In genomic region chr9:106129072-106129471, GRCm38 (mm10) we compare ENCODE assay signal across 27 mouse cellular contexts. TPM values are rescaled to one million over a fixed set of nuclear protein-coding genes. Genes with fewer than 3 reads are reported as not detected.
DNase-seq lines count a peak whose midpoint lies in the region; ATAC-seq lines count a peak whose summit lies in the region.
"Had no signal": no experiment of that assay in that cellular context is flagged by ENCODE, and none has a peak within 500 bp of the region (broad histone marks: within the 10 kb centered on the region; RNA-seq: fewer than 3 reads in every experiment).

No protein-coding gene starts in this region.

- H3K9ac ChIP-seq in forebrain, embryonic 13.5 days: no peak overlapping the region
- H3K9ac ChIP-seq in midbrain, embryonic 12.5 days (replicated peaks): no peak overlapping the region
- no peak overlapping the region for H3K9ac ChIP-seq in midbrain, embryonic 14.5 days (replicated peaks; ENCODE audit: low read length)
- no peak overlapping the region for H3K9ac ChIP-seq in embryonic facial prominence, embryonic 15.5 days
- H3K9ac ChIP-seq: embryonic facial prominence, embryonic 13.5 days; heart, embryonic 15.5 days; hindbrain, embryonic 15.5 days had no signal

- no peaks in the 10 kb centered on the region for H3K27me3 ChIP-seq in forebrain, embryonic 10.5 days (ENCODE audit: poor library complexity, severe bottlenecking)
- no peaks in the 10 kb centered on the region for H3K27me3 ChIP-seq in forebrain, embryonic 13.5 days
- no peaks in the 10 kb centered on the region for H3K27me3 ChIP-seq in midbrain, embryonic 12.5 days
- no peaks in the 10 kb centered on the region for H3K27me3 ChIP-seq in midbrain, embryonic 14.5 days (ENCODE audit: control insufficient read depth, insufficient read depth, low read length)
- no peaks in the 10 kb centered on the region for H3K27me3 ChIP-seq in embryonic facial prominence, embryonic 15.5 days
- H3K27me3 ChIP-seq: embryonic facial prominence, embryonic 13.5 days; heart, embryonic 15.5 days; hindbrain, embryonic 15.5 days; Patski had no signal

- peaks cover 36% of the 10 kb centered on the region for H3K4me1 ChIP-seq in forebrain, embryonic 10.5 days
- H3K4me1 ChIP-seq in forebrain, embryonic 13.5 days: peaks cover 32% of the 10 kb centered on the region
- peaks cover 24% of the 10 kb centered on the region for H3K4me1 ChIP-seq in midbrain, embryonic 12.5 days
- H3K4me1 ChIP-seq in midbrain, embryonic 14.5 days (ENCODE audit: control insufficient read depth, insufficient read depth, low read length): peaks cover 24% of the 10 kb centered on the region
- no peaks in the 10 kb centered on the region for H3K4me1 ChIP-seq in embryonic facial prominence, embryonic 15.5 days
- H3K4me1 ChIP-seq: heart, embryonic 15.5 days had no signal

- H3K27ac ChIP-seq in forebrain, embryonic 10.5 days: peak overlapping the region; percentile 94
- H3K27ac ChIP-seq in forebrain, embryonic 13.5 days: no peak overlapping the region
- peak overlapping the region; percentile 97; the same call in 1 of the 2 replicates for H3K27ac ChIP-seq in midbrain, embryonic 12.5 days (replicated peaks)
- no peak overlapping the region for H3K27ac ChIP-seq in midbrain, embryonic 14.5 days (replicated peaks; ENCODE audit: low read depth, low read length)
- H3K27ac ChIP-seq in embryonic facial prominence, embryonic 15.5 days (replicated peaks): no peak overlapping the region
- H3K27ac ChIP-seq: embryonic facial prominence, embryonic 13.5 days; heart, embryonic 15.5 days; hindbrain, embryonic 15.5 days had no signal

- no peaks in the 10 kb centered on the region for H3K36me3 ChIP-seq in forebrain, embryonic 10.5 days (replicated peaks)
- no peaks in the 10 kb centered on the region for H3K36me3 ChIP-seq in forebrain, embryonic 13.5 days (ENCODE audit: poor library complexity, severe bottlenecking)
- no peaks in the 10 kb centered on the region for H3K36me3 ChIP-seq in midbrain, embryonic 12.5 days
- no peaks in the 10 kb centered on the region for H3K36me3 ChIP-seq in midbrain, embryonic 14.5 days (ENCODE audit: control insufficient read depth, insufficient read depth, low read length)
- no peaks in the 10 kb centered on the region for H3K36me3 ChIP-seq in embryonic facial prominence, embryonic 15.5 days
- H3K36me3 ChIP-seq: embryonic facial prominence, embryonic 13.5 days; heart, embryonic 15.5 days; hindbrain, embryonic 15.5 days had no signal

- no peak for ATAC-seq in forebrain, embryonic 13.5 days
- ATAC-seq in midbrain, embryonic 12.5 days (ENCODE audit: low FRiP score, low read depth): no peak
- ATAC-seq in midbrain, embryonic 14.5 days (ENCODE audit: low FRiP score, low TSS enrichment): no peak
- peak; percentile 39; the same call in 1 of the 2 replicates for ATAC-seq in embryonic facial prominence, embryonic 15.5 days (ENCODE audit: insufficient number of reproducible peaks, low FRiP score, low TSS enrichment, low read depth)
- ATAC-seq: activated CD4-positive, CD25-positive, alpha-beta regulatory T cell, adult 4 months; forebrain, embryonic 14.5 days; intestine, embryonic 16.5 days; Patski had no signal

- DNase-seq in forebrain, embryonic 10.5 days (ENCODE audit: extremely low spot score, low spot score): no peak
- no peak for DNase-seq in midbrain, embryonic 14.5 days
- no peak for DNase-seq in heart, adult 9 months (ENCODE audit: low spot score in 2 of 2)
- DNase-seq in adrenal gland, postnatal 4 days (ENCODE audit: low spot score in 2 of 2): no peak
- DNase-seq: adrenal gland, adult 8-10 months; adrenal gland, postnatal 36 days; cerebellum, adult 11 months; cerebellum, adult 8-10 months; cerebellum, postnatal 14 days; gastrocnemius, postnatal 36 days; heart, adult 18-20 months; heart, postnatal 14 days had no signal

- WGBS in forebrain, embryonic 10.5 days: 80% methylated on average over 2 of the region's 2 CpGs
- WGBS in forebrain, embryonic 13.5 days: 89% methylated on average over 2 of the region's 2 CpGs
- 95% methylated on average over 2 of the region's 2 CpGs for WGBS in midbrain, embryonic 12.5 days
- 98% methylated on average over 2 of the region's 2 CpGs for WGBS in midbrain, embryonic 14.5 days
- WGBS in embryonic facial prominence, embryonic 15.5 days: 77% methylated on average over 2 of the region's 2 CpGs

- H3K4me3 ChIP-seq in forebrain, embryonic 10.5 days: no peak overlapping the region
- H3K4me3 ChIP-seq in forebrain, embryonic 13.5 days: no peak overlapping the region
- H3K4me3 ChIP-seq in midbrain, embryonic 12.5 days: no peak overlapping the region
- no peak overlapping the region for H3K4me3 ChIP-seq in midbrain, embryonic 14.5 days (replicated peaks; ENCODE audit: low read depth, low read length)
- H3K4me3 ChIP-seq in embryonic facial prominence, embryonic 15.5 days (replicated peaks): no peak overlapping the region
- H3K4me3 ChIP-seq: embryonic facial prominence, embryonic 13.5 days; erythroblast, embryonic 14.5 days; heart, embryonic 15.5 days; hindbrain, embryonic 15.5 days had no signal

- H3K9me3 ChIP-seq in forebrain, embryonic 10.5 days: no peaks in the 10 kb centered on the region
- H3K9me3 ChIP-seq in forebrain, embryonic 13.5 days (replicated peaks): no peaks in the 10 kb centered on the region
- H3K9me3 ChIP-seq in midbrain, embryonic 12.5 days: no peaks in the 10 kb centered on the region
- H3K9me3 ChIP-seq in midbrain, embryonic 14.5 days (ENCODE audit: control insufficient read depth, low read length): no peaks in the 10 kb centered on the region
- H3K9me3 ChIP-seq in embryonic facial prominence, embryonic 15.5 days (replicated peaks): no peaks in the 10 kb centered on the region
- H3K9me3 ChIP-seq: embryonic facial prominence, embryonic 13.5 days; heart, embryonic 15.5 days; hindbrain, embryonic 15.5 days had no signal

- no peak overlapping the region for H3K4me2 ChIP-seq in forebrain, embryonic 13.5 days
- no peak overlapping the region for H3K4me2 ChIP-seq in midbrain, embryonic 12.5 days (replicated peaks)
- H3K4me2 ChIP-seq in midbrain, embryonic 14.5 days (ENCODE audit: low read length): no peak overlapping the region
- H3K4me2 ChIP-seq in embryonic facial prominence, embryonic 15.5 days (replicated peaks): no peak overlapping the region
- H3K4me2 ChIP-seq: embryonic facial prominence, embryonic 13.5 days; heart, embryonic 11.5 days; heart, embryonic 15.5 days; hindbrain, embryonic 15.5 days had no signal

RNA-seq across cellular contexts. Expression of gene Glyctk, which starts 28.9 kb away (rescaled TPM):
- 6.8 and 8.0 TPM in 2 replicates for polyA plus RNA-seq in forebrain, embryonic 10.5 days (2016; fragmentation: Nextera tagmentation; extraction: Ambion mirVana)
- polyA plus RNA-seq in forebrain, embryonic 13.5 days (2015; fragmentation: Nextera tagmentation; extraction: Ambion mirVana): 6.4 and 7.9 TPM in 2 replicates
- polyA plus RNA-seq in midbrain, embryonic 12.5 days (2016; fragmentation: Nextera tagmentation; extraction: Ambion mirVana): 10.8 and 11.0 TPM in 2 replicates
- polyA plus RNA-seq in midbrain, embryonic 14.5 days (2014; fragmentation: Nextera tagmentation; extraction: Ambion mirVana): 4.6 and 6.8 TPM in 2 replicates
- 2.9 and 3.0 TPM in 2 replicates for polyA plus RNA-seq in embryonic facial prominence, embryonic 15.5 days (2015; fragmentation: Nextera tagmentation; extraction: Ambion mirVana)
- 10 to 100 TPM in 1 of 2 experiments, 1 to 10 TPM in 1; 8.4 to 14.2 TPM for total RNA-seq in adrenal gland, postnatal 4 days (2021)

RNA-seq across cellular contexts. Expression of gene Col6a4, which starts 32.5 kb away (rescaled TPM):
- polyA plus RNA-seq in forebrain, embryonic 10.5 days (2016; fragmentation: Nextera tagmentation; extraction: Ambion mirVana): 0.20 TPM in 1 of 2 replicates, not detected in the other
- 0.49 and 0.50 TPM in 2 replicates for polyA plus RNA-seq in forebrain, embryonic 13.5 days (2015; fragmentation: Nextera tagmentation; extraction: Ambion mirVana)
- 0.29 and 0.32 TPM in 2 replicates for polyA plus RNA-seq in midbrain, embryonic 12.5 days (2016; fragmentation: Nextera tagmentation; extraction: Ambion mirVana)
- polyA plus RNA-seq in midbrain, embryonic 14.5 days (2014; fragmentation: Nextera tagmentation; extraction: Ambion mirVana): 0.38 and 0.81 TPM in 2 replicates
- polyA plus RNA-seq in embryonic facial prominence, embryonic 15.5 days (2015; fragmentation: Nextera tagmentation; extraction: Ambion mirVana): 0.39 and 0.59 TPM in 2 replicates
- total RNA-seq in adrenal gland, postnatal 4 days (2021): 1 to 10 TPM in 1 of 2 experiments, under 1 TPM in 1; 0.51 to 1.4 TPM
- total RNA-seq: gastrocnemius, adult 8-10 months; gastrocnemius, postnatal 36 days; hematopoietic stem cell, adult 5-6 weeks had no signal
- polyA plus RNA-seq: C2C12; erythroblast, embryonic 14.5 days had no signal

RNA-seq across cellular contexts. Expression of gene Wdr82, which starts 41.7 kb away (rescaled TPM):
- 28.3 and 30.2 TPM in 2 replicates for polyA plus RNA-seq in forebrain, embryonic 10.5 days (2016; fragmentation: Nextera tagmentation; extraction: Ambion mirVana)
- polyA plus RNA-seq in forebrain, embryonic 13.5 days (2015; fragmentation: Nextera tagmentation; extraction: Ambion mirVana): 33.8 and 40.1 TPM in 2 replicates
- polyA plus RNA-seq in midbrain, embryonic 12.5 days (2016; fragmentation: Nextera tagmentation; extraction: Ambion mirVana): 35.6 and 36.3 TPM in 2 replicates
- polyA plus RNA-seq in midbrain, embryonic 14.5 days (2014; fragmentation: Nextera tagmentation; extraction: Ambion mirVana): 54.0 and 75.3 TPM in 2 replicates
- polyA plus RNA-seq in embryonic facial prominence, embryonic 15.5 days (2015; fragmentation: Nextera tagmentation; extraction: Ambion mirVana): 22.3 and 24.2 TPM in 2 replicates
- 100 to 1,000 TPM in 1 of 2 experiments, 10 to 100 TPM in 1; 98.9 to 105 TPM for total RNA-seq in adrenal gland, postnatal 4 days (2021)

Comparison
In these comparisons a context has a peak if more than half of its experiments do, and no peak if none do; other contexts are left out.
1. H3K27ac ChIP-seq: peak in forebrain, embryonic 10.5 days (single experiment) and midbrain, embryonic 12.5 days (single experiment); none in forebrain, embryonic 13.5 days (single experiment), midbrain, embryonic 14.5 days (single experiment) and embryonic facial prominence, embryonic 15.5 days (single experiment).